Mouse (Mus musculus) heart, adult 11 months (tissue): ENCODE results near the gene AL607142.1.

Source experiments
- DNase-seq: peaks from one replicate; pipeline ENCODE4 v3.0.0; 2022

The AL607142.1 gene

DNA sequence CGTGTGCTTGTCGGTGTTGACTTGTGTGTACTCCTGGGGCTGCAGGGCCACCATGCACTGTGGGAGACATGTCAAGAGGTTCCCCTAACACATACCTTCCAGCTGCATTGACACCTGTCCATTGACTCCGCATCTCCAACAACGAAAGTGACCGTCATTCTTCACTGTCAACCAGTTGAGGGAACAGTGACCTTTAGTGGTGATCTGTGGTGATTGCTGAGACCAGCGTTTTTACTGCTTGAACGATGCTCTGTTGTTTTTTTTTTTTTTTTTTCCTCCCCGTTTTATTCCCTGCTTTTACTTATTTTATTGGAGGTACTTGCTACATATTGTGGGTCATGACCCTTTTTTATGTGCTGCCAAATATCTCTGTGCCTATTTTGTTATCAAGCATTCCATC, 7.3 kb upstream of the AL607142.1 start:
- no peak for DNase-seq

GRCm38 (mm10) chr4:120058157-120058556, 6.6 kb upstream of the AL607142.1 start:
- DNase-seq, result no peak

DNA sequence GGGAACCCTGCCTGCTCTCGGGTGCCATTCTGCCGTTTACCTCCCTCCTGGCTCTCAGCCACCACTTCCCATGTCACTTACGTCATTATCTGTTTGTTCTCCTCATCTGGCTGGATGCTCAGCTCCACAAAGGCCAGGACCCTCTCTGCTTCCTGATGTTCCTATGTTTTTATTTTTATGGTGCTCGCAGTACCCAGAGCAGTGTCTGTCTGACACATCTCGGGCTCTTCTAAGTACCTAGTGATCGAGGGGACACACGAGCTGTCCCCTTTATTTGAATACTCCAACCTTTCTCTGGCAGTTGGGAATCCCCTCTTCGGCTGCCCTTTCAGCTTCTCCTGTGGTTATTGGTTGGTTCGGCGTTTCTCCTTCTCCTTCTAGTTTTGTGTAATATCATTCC, 6.0 kb upstream of the AL607142.1 start:
- DNase-seq, result no peak

- DNase-seq, result no peak
These were observed 3.1 kb upstream of the AL607142.1 start for GRCm38 (mm10) chr4:120061727-120062126.

DNA sequence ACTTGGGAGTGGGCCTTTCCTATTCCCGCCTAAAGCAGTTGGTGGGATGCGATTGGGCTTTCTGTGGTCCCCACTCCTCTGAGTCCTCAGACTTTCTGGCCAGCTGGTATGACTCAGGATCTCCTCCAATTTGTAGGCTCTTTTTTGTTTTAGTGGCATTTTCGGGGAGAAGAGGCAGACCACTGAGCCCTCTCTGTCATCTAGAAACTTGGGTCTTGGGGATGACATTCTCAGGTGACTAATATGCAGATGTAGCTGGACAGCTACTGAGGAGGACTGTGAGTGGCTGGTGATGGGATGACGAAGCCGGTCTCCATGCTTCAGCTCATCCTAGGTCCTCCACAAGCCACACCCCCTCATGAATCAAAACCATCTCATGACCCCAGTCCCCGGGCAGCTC, 2.6 kb upstream of the AL607142.1 start:
- DNase-seq, result no peak

- DNase-seq, result no peak
These were observed 2.0 kb upstream of the AL607142.1 start for GRCm38 (mm10) chr4:120062754-120063153.

- no peak for DNase-seq
These were observed 1.3 kb upstream of the AL607142.1 start for GRCm38 (mm10) chr4:120063353-120064124.

DNA sequence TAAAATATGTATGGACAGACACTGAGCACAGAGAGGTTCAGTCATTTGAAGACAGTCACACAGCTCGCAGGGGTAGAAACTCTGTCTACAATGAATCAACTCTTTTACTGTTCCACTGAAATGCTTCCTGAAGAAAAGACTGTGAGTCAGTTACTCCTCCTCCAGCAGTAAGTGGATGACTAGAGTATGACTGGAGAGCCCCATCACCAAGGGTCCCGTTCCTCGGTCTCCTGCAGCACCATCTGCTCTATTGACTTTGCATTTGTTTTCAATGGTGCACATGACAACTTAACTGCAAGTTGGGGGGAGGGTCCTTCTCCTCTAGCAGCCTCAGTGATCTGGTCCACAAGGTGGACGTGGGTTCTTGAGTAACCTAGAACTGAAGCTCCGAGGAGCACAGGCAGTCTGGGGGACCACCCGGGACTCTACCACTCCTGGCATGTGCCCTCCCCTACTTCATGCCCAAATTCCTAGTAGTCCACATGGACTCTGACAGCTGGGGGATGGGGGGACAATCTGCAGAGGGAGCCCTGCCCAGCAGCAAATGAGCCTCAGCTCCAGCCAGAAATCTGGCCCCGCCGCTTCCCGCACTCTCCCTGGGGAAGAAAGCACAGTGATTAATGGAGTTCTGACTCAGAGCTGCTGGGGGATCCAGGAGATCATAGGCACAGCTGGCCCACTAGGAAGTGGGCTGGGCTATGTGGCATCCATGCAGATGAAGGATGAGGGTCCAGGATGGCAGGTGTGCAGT, 2.2 kb downstream of the AL607142.1 start:
- peak; percentile 95 for DNase-seq

- no peak for DNase-seq
These were observed 2.9 kb downstream of the AL607142.1 start for GRCm38 (mm10) chr4:120067592-120068235.

GRCm38 (mm10) chr4:120068883-120069581, 4.2 kb downstream of the AL607142.1 start:
- no peak for DNase-seq

DNA sequence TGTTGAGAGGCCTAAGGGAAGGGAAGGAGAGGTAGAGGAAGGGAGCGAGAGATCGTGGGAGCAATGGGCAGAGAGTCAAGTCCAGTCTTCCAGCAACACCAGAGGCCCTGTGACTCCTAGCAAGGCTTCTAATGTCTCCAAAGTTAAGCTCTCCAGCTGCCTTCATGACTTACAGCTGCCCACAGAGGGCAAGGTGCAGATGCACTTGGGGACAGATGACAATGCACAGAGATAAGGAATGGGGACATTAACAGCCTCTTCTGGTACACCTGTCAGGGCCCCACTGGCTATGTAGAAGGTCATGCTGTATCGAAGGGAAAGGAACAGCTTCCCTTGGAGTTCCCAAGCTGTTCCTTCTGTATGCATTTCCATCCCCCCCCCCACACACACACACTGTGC, 4.8 kb downstream of the AL607142.1 start:
- DNase-seq, result no peak

GRCm38 (mm10) chr4:120071411-120071810, 6.6 kb downstream of the AL607142.1 start:
- DNase-seq, result no peak

DNA sequence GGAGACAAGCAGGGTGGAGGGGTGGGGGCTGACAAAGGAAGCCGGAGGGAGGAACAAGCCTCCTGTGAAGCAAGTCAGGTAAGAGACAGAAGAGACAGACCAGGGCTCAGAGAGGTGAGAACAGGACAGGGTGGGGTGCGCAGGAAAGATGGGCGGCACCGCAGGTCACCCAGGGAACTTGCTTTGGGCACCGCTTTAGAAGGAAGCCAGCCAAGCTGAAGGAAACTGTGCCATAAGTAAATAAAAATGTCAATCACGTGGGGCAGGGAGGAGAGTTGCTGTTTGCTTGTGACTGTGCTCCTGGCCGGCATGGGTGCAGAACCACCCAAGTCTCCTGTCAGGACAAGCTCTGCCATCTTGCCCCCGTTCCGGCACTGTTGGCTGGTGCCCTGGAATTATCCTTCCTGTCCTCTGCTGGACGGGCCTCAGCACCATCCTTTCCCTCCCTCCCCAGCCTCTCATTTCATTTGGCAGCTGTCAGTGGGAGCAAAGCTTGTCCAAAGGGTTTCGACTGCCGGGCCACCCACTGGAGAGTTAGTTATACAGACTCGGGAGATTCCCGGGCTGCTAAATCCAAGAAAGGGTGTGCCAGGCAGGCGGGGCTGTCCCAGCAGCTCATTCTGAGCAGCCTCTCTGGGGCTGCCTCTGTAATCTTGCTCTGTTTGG, 7.2 kb downstream of the AL607142.1 start:
- no peak for DNase-seq

DNA sequence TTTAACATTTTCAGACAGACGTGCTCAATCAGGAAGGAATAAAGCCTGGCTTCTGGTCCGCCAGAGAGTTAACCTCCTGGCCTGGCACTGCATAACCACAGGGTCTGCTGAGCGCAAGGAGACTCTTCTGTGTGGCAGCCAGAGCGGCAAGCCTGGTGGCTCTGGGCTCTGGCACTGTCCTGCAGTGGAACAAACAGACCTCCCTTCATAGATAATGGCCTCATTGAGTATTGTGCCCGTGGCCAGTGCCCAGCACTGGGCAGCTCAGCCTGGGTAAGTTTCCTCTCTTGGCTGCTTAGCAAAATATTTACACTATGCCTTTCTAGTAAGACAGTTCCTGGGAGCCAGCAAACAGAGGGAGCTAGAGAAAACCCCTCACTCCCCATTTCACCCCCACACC, 9.3 kb downstream of the AL607142.1 start:
- DNase-seq, result peak; percentile 94

- peak; percentile 80 for DNase-seq
These were observed 12.5 kb downstream of the AL607142.1 start for GRCm38 (mm10) chr4:120077322-120077721.

GRCm38 (mm10) chr4:120082527-120082926, 17.7 kb downstream of the AL607142.1 start:
- DNase-seq, result peak; percentile 78

DNA sequence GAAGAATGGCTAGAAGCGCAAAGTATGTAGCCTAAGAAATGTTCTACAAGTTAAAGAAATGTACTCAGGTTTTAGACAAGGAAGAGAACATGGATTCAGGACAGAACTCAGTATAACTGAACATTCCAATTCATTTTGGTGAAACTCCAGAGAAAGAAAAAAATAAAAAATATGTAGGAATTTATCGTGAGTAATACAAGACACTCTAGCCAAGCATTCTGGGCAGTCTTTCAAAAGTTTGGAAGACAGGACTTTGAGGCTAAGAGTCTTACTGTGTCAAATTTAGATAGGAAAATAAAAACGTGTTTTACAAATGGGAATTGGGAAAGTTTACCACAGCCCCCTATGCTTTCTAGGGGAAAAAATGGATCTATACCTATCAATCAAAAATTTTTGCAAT, 18.9 kb downstream of the AL607142.1 start:
- no peak for DNase-seq

DNA sequence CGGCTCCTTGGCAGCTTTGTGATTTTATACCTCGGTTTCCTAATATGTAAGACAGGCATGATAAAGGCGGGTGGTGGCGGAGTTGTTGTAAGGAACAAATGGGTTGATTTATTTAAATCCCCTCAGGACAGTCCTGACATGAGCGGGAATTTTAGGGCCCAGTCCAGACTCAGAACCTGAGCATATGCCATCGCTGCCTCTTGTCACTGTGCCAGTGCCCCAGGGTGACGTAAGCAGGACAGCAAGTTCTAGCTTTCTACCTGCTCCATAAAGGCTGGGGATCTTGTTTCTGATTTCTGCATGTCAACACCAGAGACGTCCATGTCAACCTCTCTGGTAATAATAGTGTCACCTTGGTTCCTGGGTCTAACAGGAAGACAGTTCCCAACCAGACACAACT, 24.7 kb downstream of the AL607142.1 start:
- peak; percentile 61 for DNase-seq

DNA sequence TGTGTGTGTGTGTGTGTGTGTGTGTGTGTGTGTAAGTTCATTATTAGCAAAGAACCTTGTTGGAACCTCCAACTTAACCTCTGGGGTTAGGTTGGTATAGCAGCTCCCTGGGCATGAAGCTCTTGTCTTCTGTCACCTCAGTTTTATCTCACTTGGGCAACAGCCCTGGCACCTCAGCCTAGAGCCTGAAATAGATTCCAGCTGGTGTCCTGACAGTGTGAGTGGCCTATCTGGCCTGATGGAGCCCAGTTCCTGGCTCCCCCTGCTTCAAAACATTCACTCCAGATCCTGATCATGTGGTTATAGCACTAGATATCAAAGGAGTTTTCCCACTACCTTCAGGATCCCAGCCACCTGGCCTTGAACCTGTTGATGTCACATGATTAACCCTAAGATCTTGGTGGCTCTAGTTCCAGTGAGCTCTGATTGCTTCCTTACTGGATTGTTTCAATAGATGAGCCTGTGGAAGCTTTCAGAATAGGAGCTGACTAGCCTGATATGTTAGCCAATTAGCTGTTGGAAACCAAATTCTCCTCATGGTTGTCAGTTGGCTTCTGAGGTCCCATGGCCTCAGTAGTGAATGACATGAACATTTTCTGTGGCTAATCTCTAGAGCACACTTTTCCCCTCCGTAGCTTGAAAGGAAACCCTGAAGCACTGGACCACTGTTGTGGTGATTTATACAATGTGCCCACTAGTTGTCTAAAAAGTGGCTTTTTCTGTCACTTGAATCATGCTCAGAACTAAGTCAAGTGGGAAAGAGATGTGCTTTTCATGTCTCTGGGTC, 27.4 kb downstream of the AL607142.1 start:
- DNase-seq, result peak; percentile 98

GRCm38 (mm10) chr4:120096935-120097334, 32.1 kb downstream of the AL607142.1 start:
- no peak for DNase-seq

GRCm38 (mm10) chr4:120101186-120101585, 36.4 kb downstream of the AL607142.1 start:
- no peak for DNase-seq

GRCm38 (mm10) chr4:120104599-120104998, 39.8 kb downstream of the AL607142.1 start:
- DNase-seq, result peak; percentile 91
